Mouse (Mus musculus): ENCODE results near the gene Maml2.

The Maml2 gene

DNA sequence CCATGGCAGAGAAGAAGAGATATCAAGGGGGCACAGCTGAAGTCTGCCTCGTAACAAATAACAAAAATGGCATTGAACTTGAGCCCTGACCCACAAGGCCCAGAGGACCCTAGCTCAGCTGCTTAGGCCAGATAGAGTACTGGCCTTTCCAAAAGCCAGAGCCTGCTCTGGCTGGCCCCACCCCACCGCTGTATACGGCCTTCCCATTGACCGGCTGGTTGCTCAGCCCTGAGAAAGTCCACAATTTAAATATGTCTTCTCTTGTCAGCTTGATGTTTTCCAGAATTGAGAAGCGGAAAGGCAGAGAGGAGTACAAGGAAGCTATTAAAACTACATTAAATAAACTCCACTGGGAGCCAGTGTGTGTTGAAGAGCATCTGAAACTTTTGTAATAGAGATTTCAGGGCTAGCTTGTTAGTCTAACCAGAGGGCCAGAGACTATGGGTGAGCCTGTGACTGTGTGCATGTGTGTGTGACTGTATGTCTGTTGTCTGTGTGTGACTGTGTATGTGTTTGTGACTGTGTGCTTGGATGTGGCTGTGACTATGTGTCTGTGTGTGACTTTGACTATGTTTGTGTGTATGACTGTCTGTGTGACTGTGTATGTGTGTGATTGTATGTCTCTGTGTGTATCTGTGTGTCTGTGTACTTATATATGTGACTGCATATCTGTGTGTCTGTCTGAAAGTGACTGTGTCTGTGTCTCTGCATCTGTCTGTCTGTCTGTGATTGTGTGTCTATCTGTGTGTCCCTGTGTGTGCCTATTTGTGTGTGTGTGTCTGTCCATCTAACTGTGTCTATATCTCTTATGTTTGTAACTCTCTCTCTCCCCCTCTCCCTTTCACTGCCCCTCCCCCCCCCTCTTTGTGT, 185.7 kb downstream of the Maml2 start:
- no peak overlapping the region for H3K4me3 ChIP-seq (replicated peaks; ENCODE audit: low read length)
- no peaks in the 10 kb centered on the region for H3K36me3 ChIP-seq (ENCODE audit: insufficient read depth, low read length)
- no peaks in the 10 kb centered on the region; the same call in 1 of the 2 replicates for H3K27me3 ChIP-seq (ENCODE audit: insufficient read depth, low read length)
- no peaks in the 10 kb centered on the region for H3K9me3 ChIP-seq (ENCODE audit: low read length)
- no peak for TF ChIP-seq POU5F1 (IDR thresholded peaks at IDR 0.05; ENCODE audit: borderline replicate concordance, low read length)
- TF ChIP-seq NANOG (IDR thresholded peaks at IDR 0.05; ENCODE audit: borderline replicate concordance, low read length): no peak
- no peak for TF ChIP-seq CTCF (conservative IDR thresholded peaks at IDR 0.05; ENCODE audit: low read length)
- H3K4me1 ChIP-seq (replicated peaks; ENCODE audit: low read depth, low read length): no peaks in the 10 kb centered on the region

DNA sequence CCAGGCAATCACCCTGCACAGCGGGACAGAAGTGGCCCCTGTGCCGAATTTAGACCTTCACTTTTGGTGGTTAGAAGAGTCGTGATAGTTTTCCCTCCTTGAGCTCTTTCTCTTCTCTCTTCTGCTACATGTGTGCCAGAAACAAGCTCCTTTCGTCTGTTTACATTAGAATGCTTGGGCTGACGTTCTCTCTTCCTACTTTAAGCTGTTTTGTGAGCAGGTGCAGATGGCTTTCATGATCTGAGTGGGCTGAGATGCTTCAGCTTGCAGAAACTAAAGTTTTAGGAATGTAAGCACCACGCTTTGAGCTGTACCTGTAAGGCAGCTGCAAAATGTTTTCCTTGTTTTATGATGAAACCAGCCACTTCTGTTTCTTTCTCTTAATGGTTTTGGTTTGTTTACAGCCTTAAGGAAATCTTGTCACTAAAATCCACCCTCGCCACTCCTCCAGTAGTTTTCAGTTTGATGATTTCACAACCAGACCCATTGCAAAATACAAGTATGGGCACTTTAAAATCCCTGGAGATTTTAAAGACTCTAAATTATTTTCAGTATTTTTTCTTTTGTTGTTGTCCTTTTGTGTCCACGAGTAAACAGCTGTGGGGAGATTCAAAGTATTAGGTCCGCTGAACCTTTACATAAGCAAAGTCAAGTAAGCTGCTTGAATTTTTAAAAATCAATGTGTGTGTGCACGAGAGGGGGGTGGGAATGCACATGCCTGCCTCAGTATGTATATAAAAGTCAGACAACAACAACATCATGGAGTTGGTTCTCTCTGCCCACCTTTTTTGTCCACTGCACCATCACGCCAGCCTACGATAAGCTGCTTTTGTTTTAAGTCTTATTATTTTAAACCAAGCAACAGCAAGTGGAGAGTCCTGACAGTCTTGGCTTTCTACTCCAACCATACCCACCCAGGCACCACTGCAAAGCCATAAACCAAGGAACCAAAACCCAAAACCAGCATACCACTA, 186.8 kb downstream of the Maml2 start:
- no peaks in the 10 kb centered on the region for H3K36me3 ChIP-seq (ENCODE audit: insufficient read depth, low read length)
- no peaks in the 10 kb centered on the region for H3K4me1 ChIP-seq (replicated peaks; ENCODE audit: low read depth, low read length)
- no peak for TF ChIP-seq CTCF (conservative IDR thresholded peaks at IDR 0.05; ENCODE audit: low read length)
- no peak for TF ChIP-seq NANOG (IDR thresholded peaks at IDR 0.05; ENCODE audit: borderline replicate concordance, low read length)
- TF ChIP-seq POU5F1 (IDR thresholded peaks at IDR 0.05; ENCODE audit: borderline replicate concordance, low read length): no peak
- no peaks in the 10 kb centered on the region; the same call in 1 of the 2 replicates for H3K27me3 ChIP-seq (ENCODE audit: insufficient read depth, low read length)
- no peaks in the 10 kb centered on the region for H3K9me3 ChIP-seq (ENCODE audit: low read length)
- H3K4me3 ChIP-seq (replicated peaks; ENCODE audit: low read length): no peak overlapping the region

DNA sequence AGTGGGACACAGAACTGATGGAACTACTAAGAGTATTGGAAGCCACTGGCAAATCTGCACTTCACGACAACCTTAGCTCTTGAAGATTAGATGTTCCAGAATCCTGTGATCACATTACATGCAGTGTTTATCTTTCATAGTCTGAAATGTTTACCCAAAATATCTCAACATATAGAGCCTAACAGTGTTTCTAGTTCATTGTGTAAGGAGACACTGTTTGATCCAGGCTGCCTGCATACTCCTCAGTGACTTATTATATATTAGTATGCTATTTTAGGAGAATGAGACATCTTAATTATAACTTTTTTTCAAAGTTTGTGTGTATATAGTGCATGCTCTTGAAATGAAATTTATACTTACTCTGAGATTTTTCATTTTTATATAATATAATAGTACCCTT, 188.2 kb downstream of the Maml2 start:
- Histone ChIP-seq H3K9me3 (ENCODE audit: low read length) (no peaks in the 10 kb centered on the region), H3K27me3 (ENCODE audit: insufficient read depth, low read length) (no peaks in the 10 kb centered on the region; the same call in 1 of the 2 replicates), H3K4me1 (replicated peaks; ENCODE audit: low read depth, low read length) (no peaks in the 10 kb centered on the region), H3K4me3 (replicated peaks; ENCODE audit: low read length) (no peak overlapping the region), H3K36me3 (ENCODE audit: insufficient read depth, low read length) (no peaks in the 10 kb centered on the region)
- TF ChIP-seq CTCF (conservative IDR thresholded peaks at IDR 0.05; ENCODE audit: low read length): no peak
- TF ChIP-seq NANOG (IDR thresholded peaks at IDR 0.05; ENCODE audit: borderline replicate concordance, low read length): no peak
- TF ChIP-seq POU5F1 (IDR thresholded peaks at IDR 0.05; ENCODE audit: borderline replicate concordance, low read length): no peak

DNA sequence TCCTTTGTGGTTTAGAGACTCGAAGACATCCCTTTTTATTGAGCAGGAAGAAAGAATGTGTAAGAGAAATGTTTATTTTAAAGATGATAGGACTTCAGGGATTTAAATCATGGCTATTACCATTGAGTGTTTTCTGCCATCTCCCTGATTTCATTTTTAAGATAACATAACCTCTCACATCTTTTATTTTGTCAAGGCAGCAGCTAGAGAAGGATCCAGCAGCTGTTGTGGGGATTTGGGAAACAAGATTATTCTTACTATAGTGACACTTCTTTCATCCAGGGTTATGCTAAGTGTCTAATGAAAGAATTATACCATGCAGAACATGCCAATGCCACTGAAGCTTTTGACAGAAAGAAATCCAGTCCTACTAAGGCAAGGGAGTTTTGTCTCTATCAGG, 193.3 kb downstream of the Maml2 start:
- no peaks in the 10 kb centered on the region for H3K27me3 ChIP-seq (ENCODE audit: insufficient read depth, low read length)
- no peak overlapping the region for H3K4me3 ChIP-seq (replicated peaks; ENCODE audit: low read length)
- no peaks in the 10 kb centered on the region for H3K36me3 ChIP-seq (ENCODE audit: insufficient read depth, low read length)
- H3K9me3 ChIP-seq (ENCODE audit: low read length): peaks cover 9% of the 10 kb centered on the region; the same call in 1 of the 2 replicates
- H3K4me1 ChIP-seq (replicated peaks; ENCODE audit: low read depth, low read length): no peaks in the 10 kb centered on the region; the same call in 1 of the 2 replicates
- TF ChIP-seq CTCF (conservative IDR thresholded peaks at IDR 0.05; ENCODE audit: low read length) (no peak), POU5F1 (IDR thresholded peaks at IDR 0.05; ENCODE audit: borderline replicate concordance, low read length) (no peak), NANOG (IDR thresholded peaks at IDR 0.05; ENCODE audit: borderline replicate concordance, low read length) (no peak)

DNA sequence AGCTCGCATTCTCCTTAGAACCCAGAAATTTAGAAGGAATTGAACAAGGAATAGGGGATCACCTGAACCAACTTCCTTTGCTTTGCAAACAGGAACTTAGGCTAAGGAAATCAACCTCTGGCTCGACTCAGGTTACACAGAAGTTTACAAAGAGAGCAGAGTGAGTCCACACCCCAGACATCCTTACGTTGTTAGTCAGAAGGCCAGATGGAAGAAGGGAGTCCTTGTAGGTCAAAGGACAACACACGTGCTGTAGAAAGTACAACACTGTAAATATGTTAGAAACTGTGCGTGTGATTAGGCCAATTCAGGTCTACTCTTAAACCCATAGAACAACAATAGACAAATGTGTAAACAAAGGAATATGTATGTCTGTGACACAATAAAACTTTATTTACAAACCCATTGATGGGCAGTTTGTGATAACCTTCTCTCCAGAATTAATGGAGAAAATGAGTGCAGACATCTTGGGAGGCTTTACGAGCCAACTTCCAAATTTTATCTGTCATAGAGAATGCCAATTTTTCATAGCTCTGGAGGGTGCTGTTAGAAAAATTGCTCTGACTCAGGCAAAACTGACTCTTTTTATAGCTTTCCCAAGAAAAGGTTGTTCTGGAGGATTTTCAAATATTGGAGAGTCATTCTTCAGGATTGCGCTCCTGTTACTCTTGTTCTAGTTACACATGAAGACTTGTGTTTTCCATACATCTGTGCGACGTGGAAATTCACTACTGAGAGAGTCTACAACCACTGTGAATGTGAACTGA, 194.3 kb downstream of the Maml2 start:
- H3K27me3 ChIP-seq (ENCODE audit: insufficient read depth, low read length): no peaks in the 10 kb centered on the region
- H3K36me3 ChIP-seq (ENCODE audit: insufficient read depth, low read length): no peaks in the 10 kb centered on the region
- H3K4me3 ChIP-seq (replicated peaks; ENCODE audit: low read length): no peak overlapping the region
- H3K9me3 ChIP-seq (ENCODE audit: low read length): peaks cover 9% of the 10 kb centered on the region; the same call in 1 of the 2 replicates
- peaks cover 3% of the 10 kb centered on the region for H3K4me1 ChIP-seq (replicated peaks; ENCODE audit: low read depth, low read length)
- TF ChIP-seq NANOG (IDR thresholded peaks at IDR 0.05; ENCODE audit: borderline replicate concordance, low read length): no peak
- TF ChIP-seq POU5F1 (IDR thresholded peaks at IDR 0.05; ENCODE audit: borderline replicate concordance, low read length): no peak
- no peak for TF ChIP-seq CTCF (conservative IDR thresholded peaks at IDR 0.05; ENCODE audit: low read length)

DNA sequence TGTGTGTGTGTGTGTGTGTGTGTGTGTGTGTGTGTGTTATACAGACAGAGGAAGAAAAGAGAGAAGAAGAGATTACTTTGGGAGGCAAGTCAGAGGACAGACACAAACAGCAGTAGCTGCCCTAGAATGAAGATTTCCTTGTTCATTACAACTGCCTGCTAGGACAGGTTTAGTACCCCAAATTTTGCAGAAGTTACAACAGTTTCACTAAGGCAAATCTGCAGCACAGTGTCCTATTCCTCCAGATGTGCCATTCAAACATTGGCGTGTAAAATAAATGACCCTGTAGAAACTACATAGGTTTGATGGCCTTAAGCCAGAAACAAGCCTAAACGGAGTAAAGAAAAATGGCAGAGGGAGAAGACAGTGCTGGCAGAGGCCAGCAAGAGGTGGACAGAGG, 195.1 kb downstream of the Maml2 start:
- no peak for TF ChIP-seq POU5F1 (IDR thresholded peaks at IDR 0.05; ENCODE audit: borderline replicate concordance, low read length)
- TF ChIP-seq NANOG (IDR thresholded peaks at IDR 0.05; ENCODE audit: borderline replicate concordance, low read length): no peak
- no peak for TF ChIP-seq CTCF (conservative IDR thresholded peaks at IDR 0.05; ENCODE audit: low read length)
- peaks cover 10% of the 10 kb centered on the region for H3K4me1 ChIP-seq (replicated peaks; ENCODE audit: low read depth, low read length)

DNA sequence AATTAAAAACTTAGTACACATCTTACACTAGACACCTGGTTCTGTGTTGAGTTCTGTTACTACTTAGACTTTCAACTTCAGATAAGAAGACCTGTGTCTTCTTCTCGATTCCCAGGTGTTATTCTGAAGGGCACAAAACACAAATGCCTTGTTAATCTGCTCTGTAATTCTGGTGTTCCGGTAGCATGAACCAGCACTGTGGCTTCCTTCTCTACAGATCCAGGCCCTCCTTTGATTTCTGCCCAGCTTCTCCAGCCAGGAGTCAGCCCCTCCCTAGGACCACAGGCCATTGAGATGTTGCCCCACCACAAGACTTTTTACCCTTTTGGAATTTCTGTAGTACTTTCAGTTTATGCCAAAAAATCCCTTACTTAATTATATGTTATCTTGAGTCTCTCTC, 196.0 kb downstream of the Maml2 start:
- Histone ChIP-seq H3K27me3 (ENCODE audit: insufficient read depth, low read length) (no peaks in the 10 kb centered on the region), H3K36me3 (ENCODE audit: insufficient read depth, low read length) (no peaks in the 10 kb centered on the region), H3K9me3 (ENCODE audit: low read length) (peaks cover 9% of the 10 kb centered on the region; the same call in 1 of the 2 replicates), H3K4me1 (replicated peaks; ENCODE audit: low read depth, low read length) (peaks cover 15% of the 10 kb centered on the region), H3K4me3 (replicated peaks; ENCODE audit: low read length) (no peak overlapping the region)
- TF ChIP-seq NANOG (IDR thresholded peaks at IDR 0.05; ENCODE audit: borderline replicate concordance, low read length) (no peak), CTCF (conservative IDR thresholded peaks at IDR 0.05; ENCODE audit: low read length) (no peak), POU5F1 (IDR thresholded peaks at IDR 0.05; ENCODE audit: borderline replicate concordance, low read length) (no peak)

More for the DNA sequence above, 195.1 kb downstream of the Maml2 start:
- H3K27me3 ChIP-seq (ENCODE audit: insufficient read depth, low read length): no peaks in the 10 kb centered on the region
- peaks cover 9% of the 10 kb centered on the region; the same call in 1 of the 2 replicates for H3K9me3 ChIP-seq (ENCODE audit: low read length)
- no peak overlapping the region for H3K4me3 ChIP-seq (replicated peaks; ENCODE audit: low read length)
- no peaks in the 10 kb centered on the region for H3K36me3 ChIP-seq (ENCODE audit: insufficient read depth, low read length)

All from E14TG2a.4 (cell line).